Mouse (Mus musculus) small intestine, adult 2 months (tissue): ENCODE results near the gene Hrg.

ENCODE experiments used
- CTCF ChIP-seq: fragments of 200-500 bp; IDR thresholded peaks from 2 replicates; pipeline ENCODE4 v1.5.1; 2012; ENCODE audit warnings: low read depth, mild to moderate bottlenecking, control low read depth, inconsistent platforms, low read length, moderate library complexity, mixed read lengths; ENCODE audit not compliant: insufficient replicate concordance, insufficient read length; ENCODE audit errors: extremely low read depth
- POLR2A ChIP-seq: fragments of 200-500 bp; IDR thresholded peaks from 2 replicates; pipeline ENCODE4 v1.6.1; 2012; ENCODE audit warnings: low read depth, mild to moderate bottlenecking, control low read depth, inconsistent platforms, low read length, moderate library complexity

- no peak for TF ChIP-seq CTCF
- TF ChIP-seq POLR2A, result no peak
Observed at GRCm38 (mm10) chr16:22918034-22918433, 32.8 kb upstream of the Hrg start, which contains the start of gene Fetub.
